Mouse (Mus musculus) mouse trophoblast stem cell (cell line): ENCODE measurements around the gene Numa1.
"Not testable (repeated sequence)": the region's sequence is repeated elsewhere in the genome, so short reads cannot be mapped to it uniquely, and the experiment has no call there.

Source experiments
- in situ Hi-C, 2 experiments: fragments of 300-500 bp; cut with MseI, MboI; formaldehyde crosslinking; loops; 2 replicates in 1 of 2; 3 replicates in 1 of 2; pipeline ENCODE4 v1.15.1; 2025

Gene Numa1

DNA sequence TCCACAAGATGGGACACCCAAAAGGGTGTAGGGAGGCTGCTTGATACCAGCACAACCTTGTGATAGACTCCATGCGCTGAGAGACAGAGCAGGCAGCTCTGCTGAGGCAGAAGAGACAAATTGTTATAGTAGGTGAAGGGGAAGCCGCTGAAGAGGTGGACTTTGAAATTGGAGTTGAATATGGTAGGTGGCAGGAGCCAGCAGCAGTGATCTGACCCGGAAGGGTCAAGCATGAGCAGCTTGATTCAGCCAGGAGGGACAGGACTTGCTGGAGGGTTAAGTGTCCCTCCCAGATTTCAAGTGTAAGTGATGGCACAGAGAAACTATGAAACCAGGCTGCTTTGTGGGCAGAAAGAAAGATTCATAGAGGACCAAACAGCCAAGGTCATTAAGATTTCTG is 51.2 kb downstream of the Numa1 start:
- in situ Hi-C loops, result no loop called here

DNA sequence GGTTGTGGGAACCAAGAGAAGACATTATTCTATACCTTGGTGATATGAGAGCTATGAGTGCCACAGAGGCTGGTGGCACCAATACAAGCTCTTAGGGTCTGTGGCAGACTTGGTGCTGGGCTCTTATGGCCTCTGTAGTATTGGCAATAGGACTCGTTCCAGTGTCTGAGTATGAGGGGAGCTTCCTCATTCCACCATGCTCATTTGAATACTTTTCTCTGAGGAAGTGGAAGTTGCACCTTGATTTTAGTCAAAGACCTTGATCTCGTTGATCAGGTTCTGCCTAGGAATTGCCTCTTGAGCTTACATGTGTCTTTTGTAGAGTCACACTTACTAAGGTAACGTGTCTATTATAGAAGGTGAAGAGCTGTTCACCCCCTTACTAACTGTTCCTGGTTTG is 60.3 kb downstream of the Numa1 start:
- in situ Hi-C loops, result no loop called here

GRCm38 (mm10) chr7:101998194-101998927 is 64.5 kb downstream of the Numa1 start:
- in situ Hi-C loops, result no loop called here

DNA sequence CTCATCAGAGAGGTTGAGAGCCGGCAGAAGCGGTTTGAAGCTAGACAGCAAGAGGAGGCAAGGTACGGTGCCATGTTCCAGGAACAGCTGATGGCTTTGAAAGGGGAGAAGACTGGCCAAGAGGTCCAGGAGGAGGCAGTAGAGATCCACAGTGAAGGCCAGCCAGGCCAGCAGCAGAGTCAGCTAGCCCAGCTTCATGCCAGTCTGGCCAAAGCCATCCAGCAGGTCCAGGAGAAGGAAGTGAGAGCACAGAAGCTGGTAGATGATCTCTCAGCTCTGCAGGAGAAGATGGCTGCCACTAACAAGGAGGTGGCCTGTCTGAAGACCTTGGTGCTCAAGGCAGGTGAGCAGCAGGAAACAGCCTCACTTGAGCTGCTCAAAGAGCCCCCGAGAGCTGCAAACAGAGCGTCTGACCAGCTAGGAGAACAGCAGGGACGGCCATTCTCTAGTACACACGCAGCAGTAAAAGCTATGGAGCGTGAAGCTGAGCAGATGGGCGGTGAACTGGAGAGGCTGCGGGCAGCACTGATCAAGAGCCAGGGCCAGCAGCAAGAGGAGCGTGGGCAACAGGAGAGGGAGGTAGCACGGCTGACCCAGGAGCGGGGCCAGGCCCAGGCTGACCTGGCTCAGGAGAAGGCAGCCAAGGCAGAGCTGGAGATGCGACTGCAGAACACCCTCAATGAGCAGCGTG is 65.7 kb downstream of the Numa1 start:
- in situ Hi-C loops, result no loop called here

GRCm38 (mm10) chr7:102000296-102000695 is 66.4 kb downstream of the Numa1 start:
- in situ Hi-C loops, result no loop called here

DNA sequence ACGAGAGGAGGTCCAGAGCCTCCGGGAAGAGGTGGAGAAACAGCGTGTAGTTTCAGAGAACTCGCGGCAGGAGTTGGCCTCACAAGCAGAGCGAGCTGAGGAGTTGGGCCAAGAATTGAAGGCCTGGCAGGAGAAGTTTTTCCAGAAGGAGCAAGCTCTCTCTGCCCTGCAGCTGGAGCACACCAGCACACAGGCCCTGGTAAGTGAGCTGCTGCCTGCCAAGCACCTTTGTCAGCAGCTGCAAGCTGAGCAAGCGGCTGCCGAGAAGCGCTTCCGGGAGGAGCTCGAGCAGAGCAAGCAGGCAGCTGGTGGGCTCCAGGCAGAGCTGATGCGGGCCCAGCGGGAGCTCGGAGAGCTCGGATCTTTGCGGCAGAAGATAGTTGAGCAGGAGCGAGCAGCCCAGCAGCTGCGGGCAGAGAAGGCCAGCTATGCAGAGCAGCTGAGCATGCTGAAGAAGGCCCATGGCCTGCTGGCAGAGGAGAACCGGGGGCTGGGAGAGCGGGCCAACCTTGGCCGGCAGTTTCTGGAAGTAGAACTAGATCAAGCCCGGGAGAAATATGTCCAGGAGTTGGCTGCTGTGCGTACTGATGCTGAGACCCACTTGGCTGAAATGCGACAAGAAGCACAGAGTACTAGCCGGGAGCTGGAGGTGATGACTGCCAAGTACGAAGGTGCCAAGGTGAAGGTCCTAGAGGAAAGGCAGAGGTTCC is 67.2 kb downstream of the Numa1 start:
- in situ Hi-C loops, result no loop called here

DNA sequence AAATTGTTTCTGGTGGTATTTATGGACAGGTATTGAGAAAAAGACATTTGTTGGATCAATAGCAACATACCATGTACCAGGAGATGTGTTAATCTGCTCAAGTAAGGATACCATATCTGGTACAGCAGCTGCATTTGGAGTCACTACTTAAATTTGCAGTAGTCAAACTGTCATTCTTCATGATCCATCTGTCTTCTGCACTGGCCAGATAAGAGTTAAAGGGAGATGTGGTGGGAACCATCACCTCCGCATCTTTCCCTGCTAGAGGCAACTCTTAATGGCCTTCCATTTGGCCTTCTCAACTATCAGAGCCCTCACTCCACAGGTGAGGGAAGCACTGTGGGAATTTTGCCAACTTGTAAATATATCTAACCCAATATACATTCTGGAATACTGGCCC is 72.6 kb downstream of the Numa1 start:
- in situ Hi-C loops, result no loop called here

DNA sequence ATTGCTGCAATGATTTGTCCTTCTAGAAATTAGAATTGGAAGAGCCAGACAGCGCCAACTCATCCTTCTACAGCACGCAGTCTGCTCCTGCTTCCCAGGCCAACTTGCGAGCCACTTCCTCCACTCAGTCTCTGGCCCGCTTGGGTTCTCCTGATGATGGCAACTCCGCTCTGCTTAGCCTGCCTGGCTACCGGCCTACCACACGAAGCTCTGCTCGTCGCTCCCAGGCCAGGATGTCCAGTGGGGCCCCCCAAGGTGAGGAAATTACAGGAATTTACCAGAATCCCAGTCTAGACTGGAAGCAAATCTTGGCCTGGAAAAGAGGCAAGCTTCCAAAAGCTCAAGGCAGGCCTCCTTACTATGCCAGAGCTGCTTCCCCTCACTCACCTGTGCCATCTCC is 77.9 kb downstream of the Numa1 start:
- in situ Hi-C loops, result no loop called here

GRCm38 (mm10) chr7:102013416-102013815 is 79.5 kb downstream of the Numa1 start:
- in situ Hi-C loops, result no loop called here

DNA sequence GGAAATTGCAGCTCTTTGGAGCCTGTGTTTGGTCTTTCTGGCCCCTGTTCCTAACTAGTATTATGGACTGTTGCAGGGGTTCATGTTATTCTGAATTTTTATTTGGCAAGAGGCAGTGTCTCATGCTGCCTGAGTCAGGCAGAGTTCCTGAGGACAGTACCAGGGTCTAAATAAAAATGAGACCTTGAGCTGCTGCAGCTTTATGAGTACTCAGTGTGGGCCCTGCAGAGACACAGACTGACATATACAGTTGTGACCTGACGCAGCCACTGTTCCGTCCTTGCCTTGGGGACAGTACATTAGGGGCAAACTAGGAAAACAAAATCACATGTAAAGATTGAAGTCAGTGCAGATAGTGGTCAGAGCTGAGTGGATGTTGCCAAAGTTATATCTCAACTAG is 81.1 kb downstream of the Numa1 start:
- in situ Hi-C loops, result no loop called here

- in situ Hi-C loops, result no loop called here
Measured at GRCm38 (mm10) chr7:102016936-102017335, 83.0 kb downstream of the Numa1 start.

GRCm38 (mm10) chr7:102017452-102017851 is 83.5 kb downstream of the Numa1 start:
- in situ Hi-C loops, result no loop called here

- in situ Hi-C loops, result no loop called here
Measured at GRCm38 (mm10) chr7:102018034-102018433, 84.1 kb downstream of the Numa1 start.

DNA sequence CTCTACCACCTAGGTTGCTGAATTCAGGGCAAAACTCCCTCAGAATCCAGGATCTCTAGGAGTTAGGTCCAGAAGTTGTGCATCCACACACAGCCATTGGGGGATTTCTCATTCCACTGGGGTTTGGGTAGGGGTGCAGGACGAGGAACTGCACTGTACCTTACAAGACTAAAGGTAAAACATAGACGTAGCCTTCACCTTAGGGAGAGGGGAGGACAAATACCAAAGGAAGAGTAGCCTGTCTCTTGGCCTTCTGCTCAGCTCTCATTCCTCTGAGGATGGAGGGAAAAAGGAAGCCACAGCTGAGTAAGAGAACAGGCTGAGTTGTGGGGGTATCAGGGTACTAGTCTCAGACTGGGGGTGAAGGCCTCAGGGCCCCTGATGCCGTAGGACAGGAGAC is 84.7 kb downstream of the Numa1 start, which contains the start of gene Il18bp:
Gene Il18bp, minus strand, starts transcription at position 101 of the 400 bp plus-strand sequence.
- in situ Hi-C loops, result no loop called here

GRCm38 (mm10) chr7:102019362-102019761 is 85.5 kb downstream of the Numa1 start:
- in situ Hi-C loops, result no loop called here

DNA sequence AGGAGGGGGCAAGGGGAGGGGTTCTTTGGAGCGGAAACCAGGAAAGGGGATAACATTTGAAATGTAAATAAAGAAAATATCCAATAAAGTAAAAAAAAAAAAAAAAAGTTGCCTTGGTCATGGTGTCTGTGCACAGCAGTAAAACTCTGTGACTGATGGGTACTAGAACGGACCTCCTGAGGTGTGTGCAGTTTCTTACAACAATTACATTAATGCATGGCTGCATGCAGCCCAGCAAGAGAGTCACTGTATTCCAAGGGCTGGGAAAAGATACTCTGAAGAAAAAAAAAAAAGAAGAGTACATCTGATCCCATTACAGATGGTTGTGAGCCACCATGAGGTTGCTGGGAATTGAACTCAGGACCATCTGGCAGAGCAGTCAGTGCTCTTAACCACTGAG is 87.0 kb downstream of the Numa1 start:
- in situ Hi-C loops, result not testable (repeated sequence)

- in situ Hi-C loops, result no loop called here
Measured at GRCm38 (mm10) chr7:102023821-102024220, 89.9 kb downstream of the Numa1 start.

DNA sequence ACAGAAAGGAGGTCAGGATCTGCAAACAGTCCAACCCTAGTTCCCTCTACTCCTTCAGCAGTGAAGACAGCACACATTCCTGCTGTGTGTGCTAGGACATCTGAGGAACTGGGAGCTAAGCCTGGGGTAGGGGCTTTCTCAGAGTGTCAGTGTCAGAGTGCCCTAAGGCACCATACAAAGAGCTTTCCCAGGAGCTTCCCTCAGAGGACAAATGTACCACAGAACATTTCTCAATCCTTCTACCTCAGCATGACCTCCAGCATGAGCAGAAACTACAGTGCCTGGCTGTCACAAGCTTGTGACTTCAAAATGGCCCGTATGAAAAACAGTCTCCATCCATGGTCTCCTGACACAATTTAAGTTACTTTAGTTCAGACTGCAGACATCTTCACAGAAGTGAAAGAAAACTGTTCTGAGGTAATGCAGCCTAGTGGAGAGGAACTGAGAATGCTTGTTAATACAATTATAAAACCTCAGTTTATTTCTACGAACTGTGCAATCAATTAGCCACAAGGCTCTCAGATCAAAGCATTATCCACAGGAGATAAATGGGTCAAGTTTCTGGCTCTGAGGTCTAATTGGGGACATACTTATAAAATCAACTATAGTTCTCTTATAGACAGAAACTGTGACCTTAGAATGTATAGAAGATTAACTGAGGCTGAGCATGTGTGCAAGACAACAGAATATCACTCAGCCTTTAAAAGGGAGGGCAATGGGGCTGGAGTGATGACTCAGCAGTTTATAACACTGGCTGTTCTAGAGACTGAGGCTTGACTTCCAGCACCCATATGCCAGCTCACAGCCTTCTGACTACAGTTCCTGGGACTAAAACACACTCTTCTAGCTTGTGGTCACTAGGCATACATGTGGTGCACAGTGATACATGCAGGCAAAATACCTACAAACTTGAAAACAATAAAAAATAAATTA is 91.5 kb downstream of the Numa1 start:
- in situ Hi-C loops, result no loop called here

DNA sequence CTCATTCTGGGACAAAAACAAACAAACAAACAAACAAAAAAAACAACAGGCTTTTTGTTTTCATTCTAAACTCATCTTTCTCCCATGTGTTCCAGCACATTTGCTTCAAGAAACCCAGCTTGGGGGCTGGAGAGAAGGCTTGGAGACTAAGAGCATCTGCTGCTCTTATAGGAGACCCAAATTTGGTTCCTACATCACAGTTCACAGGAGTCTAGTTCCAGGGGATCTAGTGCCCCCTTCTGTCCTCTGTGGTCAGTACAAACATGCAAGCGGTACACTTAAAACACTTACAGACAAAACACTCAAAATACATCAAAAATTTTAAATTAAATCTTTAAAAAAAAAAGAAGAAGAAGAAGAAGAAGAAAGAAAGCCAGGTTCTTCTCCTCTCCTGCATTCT is 101.0 kb downstream of the Numa1 start:
- in situ Hi-C loops, result no loop called here

- in situ Hi-C loops, result no loop called here
Measured at GRCm38 (mm10) chr7:102035534-102035933, 101.6 kb downstream of the Numa1 start.

DNA sequence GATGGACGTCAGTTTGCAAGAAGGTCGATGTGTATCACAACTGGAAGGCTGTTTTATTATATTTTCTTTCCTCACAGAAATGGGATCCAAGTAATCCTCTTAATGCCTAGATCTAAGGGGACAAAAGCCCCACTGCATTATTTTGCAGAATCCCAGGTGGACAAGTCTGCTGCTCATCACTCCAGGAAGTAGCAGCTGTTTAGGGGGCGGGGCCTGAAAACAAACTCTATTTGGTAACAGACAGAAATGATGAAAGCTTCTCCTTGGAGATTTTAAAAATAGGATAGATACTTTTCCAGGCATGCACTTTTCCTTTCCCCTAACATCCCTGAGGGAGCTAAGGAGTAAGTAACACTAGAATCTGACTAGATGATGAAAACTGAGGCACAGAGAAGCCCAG is 103.4 kb downstream of the Numa1 start:
- in situ Hi-C loops, result no loop called here

DNA sequence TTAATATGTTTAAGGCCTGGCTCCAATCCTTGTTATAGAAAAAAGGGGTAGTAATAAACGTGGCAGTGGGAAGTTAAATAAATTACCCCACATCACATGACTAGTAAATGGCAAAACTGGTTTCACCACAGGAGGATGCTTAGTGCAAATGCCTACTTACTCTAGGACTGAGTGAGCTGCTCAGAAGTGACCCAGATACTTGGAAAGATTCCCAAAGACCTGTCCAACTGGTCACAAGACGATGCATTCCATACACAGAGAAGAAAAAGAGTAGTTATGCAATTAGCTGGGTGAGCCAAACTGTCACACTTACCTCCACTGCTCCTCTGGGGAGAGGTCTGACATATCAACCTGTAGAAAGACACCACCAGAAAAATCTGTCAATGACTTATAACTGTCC is 108.4 kb downstream of the Numa1 start:
- in situ Hi-C loops, result no loop called here
